Comparison of ENCODE assay signal across 9 mouse cellular contexts in the genomic region with DNA sequence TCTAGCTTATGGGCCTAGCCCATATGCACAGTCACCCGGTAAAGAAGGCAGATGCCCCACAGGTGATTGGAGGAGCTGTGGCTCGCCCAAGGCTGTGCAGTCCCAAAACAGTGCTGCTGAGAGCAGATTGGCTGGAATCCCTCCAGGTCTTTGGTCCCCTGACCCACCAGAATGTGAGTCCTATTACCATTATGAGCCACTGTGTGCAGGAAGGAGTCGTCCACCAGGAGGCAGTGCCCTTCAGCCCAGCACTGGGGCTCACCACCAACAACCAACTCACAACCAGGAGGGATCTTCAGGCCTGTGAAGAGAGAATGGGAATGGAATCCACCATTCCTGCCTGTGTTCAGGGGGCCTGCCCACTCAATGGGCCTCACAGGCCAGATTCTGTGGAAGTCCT. TPM values are rescaled to one million over a fixed set of nuclear protein-coding genes. Genes with fewer than 3 reads are reported as not detected.
A peak's percentile ranks its signal among the peaks of the same experiment; 100 is the strongest.
DNase-seq lines count a peak whose midpoint lies in the region; ATAC-seq and TF ChIP-seq lines count a peak whose summit lies in the region.
"Had no signal": no experiment of that assay in that cellular context is flagged by ENCODE, and none has a peak within 500 bp of the region (broad histone marks: within the 10 kb centered on the region; RNA-seq: fewer than 3 reads in every experiment).

No protein-coding gene starts in this region.

- 40% methylated on average over 3 of the region's 3 CpGs for WGBS in kidney, postnatal 0 days

- no peaks in the 10 kb centered on the region for H3K9me3 ChIP-seq in kidney, postnatal 0 days (replicated peaks; ENCODE audit: low read length)
- H3K9me3 ChIP-seq: liver, embryonic 15.5 days had no signal

- H3K79me2 ChIP-seq in C2C12 (ENCODE audit: control insufficient read depth, insufficient read depth): no peaks in the 10 kb centered on the region

- H3K27ac ChIP-seq in kidney, postnatal 0 days: no peak overlapping the region
- H3K27ac ChIP-seq: liver, embryonic 15.5 days had no signal

- H3K4me2 ChIP-seq in kidney, postnatal 0 days (ENCODE audit: low read length): no peak overlapping the region
- H3K4me2 ChIP-seq: liver, embryonic 15.5 days had no signal

- H3K79me3 ChIP-seq in C2C12 (ENCODE audit: low read depth): no peaks in the 10 kb centered on the region

- H3K4me3 ChIP-seq in kidney, postnatal 0 days (replicated peaks; ENCODE audit: low read depth, low read length): no peak overlapping the region
- H3K4me3 ChIP-seq in C2C12 (ENCODE audit: insufficient read depth, poor library complexity, severe bottlenecking): no peak overlapping the region
- H3K4me3 ChIP-seq: liver, embryonic 15.5 days had no signal

- peak; percentile 77 for DNase-seq in CD4-positive, CD25-positive, alpha-beta regulatory T cell, adult 2 months (ENCODE audit: low read depth, low spot score)
- peak; percentile 70 for DNase-seq in kidney, postnatal 0 days (ENCODE audit: low spot score)
- no peak for DNase-seq in kidney, adult 11 months
- DNase-seq in cerebellum, postnatal 25 days: peak; percentile 61 to 73
- no peak for DNase-seq in gastrocnemius, postnatal 25 days

- no peak for ATAC-seq in CD4-positive, CD25-positive, alpha-beta regulatory T cell, adult 4 months
- no peak for ATAC-seq in kidney, postnatal 0 days (replicated peaks; ENCODE audit: low FRiP score, low read depth)
- ATAC-seq in megakaryocyte-erythroid progenitor cell, adult 5-6 weeks (replicated peaks; ENCODE audit: low FRiP score, low TSS enrichment, poor library complexity, severe bottlenecking): peak; percentile 43; the same call in 1 of the 2 replicates

- no peaks in the 10 kb centered on the region for H3K36me3 ChIP-seq in kidney, postnatal 0 days (ENCODE audit: insufficient read depth, low read length)
- H3K36me3 ChIP-seq in C2C12 (ENCODE audit: control insufficient read depth, insufficient read depth): peaks cover 5% of the 10 kb centered on the region
- H3K36me3 ChIP-seq: liver, embryonic 15.5 days had no signal

- H3K27me3 ChIP-seq in kidney, postnatal 0 days (ENCODE audit: insufficient read depth, low read length): peaks cover 8% of the 10 kb centered on the region; the same call in 1 of the 2 replicates
- peaks cover 10% of the 10 kb centered on the region for H3K27me3 ChIP-seq in C2C12 (ENCODE audit: control insufficient read depth, insufficient read depth, insufficient read length)

- H3ac ChIP-seq in C2C12 (ENCODE audit: control insufficient read depth, insufficient read length, low read depth): no peak overlapping the region

- H3K4me1 ChIP-seq in kidney, postnatal 0 days (replicated peaks; ENCODE audit: insufficient read depth, low read length): peaks cover 10% of the 10 kb centered on the region; the same call in 1 of the 2 replicates

- peak; percentile 83 for TF ChIP-seq CTCF in kidney, postnatal 0 days (IDR thresholded peaks at IDR 0.05; ENCODE audit: low read depth)
- TF ChIP-seq CTCF in C2C12 (IDR thresholded peaks at IDR 0.05; ENCODE audit: control insufficient read depth, insufficient read depth, insufficient read length): peak; percentile 56

- no peak overlapping the region for H3K9ac ChIP-seq in kidney, postnatal 0 days (ENCODE audit: low read depth, low read length)
- H3K9ac ChIP-seq: liver, embryonic 15.5 days had no signal

TF ChIP-seq in C2C12, 6 proteins besides CTCF, POLR2A, EP300 and RAD21:
- no peak for TF ChIP-seq CEBPB (IDR thresholded peaks at IDR 0.05; ENCODE audit: low read depth)
- TF ChIP-seq MYOG (IDR thresholded peaks at IDR 0.05; ENCODE audit: control insufficient read depth, extremely low read depth, insufficient read length): no peak
- TF ChIP-seq MAX (IDR thresholded peaks at IDR 0.05): no peak
- no peak for TF ChIP-seq MYOD1 (IDR thresholded peaks at IDR 0.05; ENCODE audit: control insufficient read depth, insufficient read length, low read depth)
- no peak for TF ChIP-seq FOSL1 (IDR thresholded peaks at IDR 0.05; ENCODE audit: insufficient read depth, low read length, poor library complexity, severe bottlenecking)

RNA-seq across cellular contexts. Expression of gene Asphd1, which starts 2.9 kb away (rescaled TPM):
- under 1 TPM; 0.48 to 0.51 TPM for polyA plus RNA-seq in CD4-positive, CD25-positive, alpha-beta regulatory T cell, adult 4 months (2017; shearing (Covaris generic))
- 0.13 TPM in 1 of 2 replicates, not detected in the other for polyA plus RNA-seq in kidney, postnatal 0 days (2015; fragmentation: Nextera tagmentation; extraction: Ambion mirVana)
- polyA plus RNA-seq in C2C12 (2012; fragmentation: generic; extraction: Trizol): 0.07 TPM
- not detected in 2 replicates for total RNA-seq in megakaryocyte-erythroid progenitor cell, adult 5-6 weeks (2014; fragmentation: Nextera tagmentation)
- total RNA-seq in megakaryocyte-erythroid progenitor cell, adult 5-6 weeks (2017): not detected in 2 replicates
- total RNA-seq in gastrocnemius, postnatal 25 days (2021): not detected
- polyA plus RNA-seq: liver, embryonic 15.5 days had no signal

RNA-seq across cellular contexts. Expression of gene Sez6l2, which starts 3.8 kb away (rescaled TPM):
- polyA plus RNA-seq in CD4-positive, CD25-positive, alpha-beta regulatory T cell, adult 4 months (2017; shearing (Covaris generic)): 1 to 10 TPM; 1.5 to 1.8 TPM
- 1.2 and 1.7 TPM in 2 replicates for polyA plus RNA-seq in kidney, postnatal 0 days (2015; fragmentation: Nextera tagmentation; extraction: Ambion mirVana)
- 0.11 TPM for polyA plus RNA-seq in C2C12 (2012; fragmentation: generic; extraction: Trizol)
- 3.2 and 4.4 TPM in 2 replicates for total RNA-seq in megakaryocyte-erythroid progenitor cell, adult 5-6 weeks (2014; fragmentation: Nextera tagmentation)
- total RNA-seq in megakaryocyte-erythroid progenitor cell, adult 5-6 weeks (2017): 0.76 TPM in 1 of 2 replicates, not detected in the other
- 1 to 10 TPM; 1.6 to 1.7 TPM for total RNA-seq in gastrocnemius, postnatal 25 days (2021)

RNA-seq across cellular contexts. Expression of gene Kctd13, which starts 17.9 kb away (rescaled TPM):
- 1 to 10 TPM; 5.5 to 8.9 TPM for polyA plus RNA-seq in CD4-positive, CD25-positive, alpha-beta regulatory T cell, adult 4 months (2017; shearing (Covaris generic))
- 15.7 and 17.3 TPM in 2 replicates for polyA plus RNA-seq in kidney, postnatal 0 days (2015; fragmentation: Nextera tagmentation; extraction: Ambion mirVana)
- polyA plus RNA-seq in C2C12 (2012; fragmentation: generic; extraction: Trizol): 18.3 TPM
- total RNA-seq in megakaryocyte-erythroid progenitor cell, adult 5-6 weeks (2014; fragmentation: Nextera tagmentation): 14.0 and 18.6 TPM in 2 replicates
- 9.0 and 22.1 TPM in 2 replicates for total RNA-seq in megakaryocyte-erythroid progenitor cell, adult 5-6 weeks (2017)
- total RNA-seq in gastrocnemius, postnatal 25 days (2021): 1 to 10 TPM; 1.8 to 2.2 TPM

RNA-seq across cellular contexts. Expression of gene Tmem219, which starts 23.8 kb away (rescaled TPM):
- 10 to 100 TPM; 40.2 to 53.2 TPM for polyA plus RNA-seq in CD4-positive, CD25-positive, alpha-beta regulatory T cell, adult 4 months (2017; shearing (Covaris generic))
- 48.6 and 51.9 TPM in 2 replicates for polyA plus RNA-seq in kidney, postnatal 0 days (2015; fragmentation: Nextera tagmentation; extraction: Ambion mirVana)
- 26.7 TPM for polyA plus RNA-seq in C2C12 (2012; fragmentation: generic; extraction: Trizol)
- total RNA-seq in megakaryocyte-erythroid progenitor cell, adult 5-6 weeks (2014; fragmentation: Nextera tagmentation): 22.0 and 27.2 TPM in 2 replicates
- 9.2 and 17.9 TPM in 2 replicates for total RNA-seq in megakaryocyte-erythroid progenitor cell, adult 5-6 weeks (2017)
- total RNA-seq in gastrocnemius, postnatal 25 days (2021): 1 to 10 TPM; 8.2 to 9.1 TPM

RNA-seq across cellular contexts. Expression of gene Cdipt, which starts 29.2 kb away (rescaled TPM):
- polyA plus RNA-seq in CD4-positive, CD25-positive, alpha-beta regulatory T cell, adult 4 months (2017; shearing (Covaris generic)): 100 to 1,000 TPM; 121 to 152 TPM
- 118 and 120 TPM in 2 replicates for polyA plus RNA-seq in kidney, postnatal 0 days (2015; fragmentation: Nextera tagmentation; extraction: Ambion mirVana)
- polyA plus RNA-seq in C2C12 (2012; fragmentation: generic; extraction: Trizol): 115 TPM
- 61.3 and 70.2 TPM in 2 replicates for total RNA-seq in megakaryocyte-erythroid progenitor cell, adult 5-6 weeks (2014; fragmentation: Nextera tagmentation)
- total RNA-seq in megakaryocyte-erythroid progenitor cell, adult 5-6 weeks (2017): 31.8 and 49.8 TPM in 2 replicates
- total RNA-seq in gastrocnemius, postnatal 25 days (2021): 10 to 100 TPM; 30.5 to 31.2 TPM

Comparison
In these comparisons a context has a peak if more than half of its experiments do, and no peak if none do; other contexts are left out.
1. DNase-seq: peak in CD4-positive, CD25-positive, alpha-beta regulatory T cell, adult 2 months (single experiment), kidney, postnatal 0 days (single experiment) and cerebellum, postnatal 25 days (2 of 2); none in kidney, adult 11 months (single experiment) and gastrocnemius, postnatal 25 days (single experiment).